Mouse (Mus musculus) heart, postnatal 0 days (tissue): ENCODE data around the gene Dpysl4.

Experiments used
- CTCF ChIP-seq: IDR thresholded peaks from 2 replicates; pipeline ENCODE4 v1.5.1; 2016; ENCODE audit warnings: antibody characterized with exemption, control low read depth, low read depth
- EP300 ChIP-seq: IDR thresholded peaks from 2 replicates; pipeline ENCODE4 v1.6.1; 2016; ENCODE audit warnings: antibody characterized with exemption, low read depth

DNA sequence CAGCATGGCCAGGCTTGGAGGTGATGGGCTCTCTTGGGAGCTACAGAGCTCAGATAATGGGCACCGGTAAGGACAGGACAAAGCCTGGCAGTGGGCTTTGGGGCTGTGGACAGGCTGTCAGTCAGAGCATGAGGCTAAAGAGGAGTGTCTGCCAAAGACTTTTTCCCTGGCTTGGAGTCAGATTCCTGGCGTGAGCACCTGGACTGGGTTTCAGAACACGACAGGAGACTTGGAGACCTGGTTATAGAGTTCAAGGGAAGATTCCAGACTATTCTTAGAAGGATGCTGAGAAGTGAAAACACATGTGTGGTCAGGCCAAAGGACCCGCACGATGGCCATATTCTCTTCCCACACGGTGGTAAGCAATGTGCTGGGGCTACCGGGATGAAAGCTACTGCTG lies 19.9 kb downstream of the Dpysl4 start:
- no peak for TF ChIP-seq CTCF
- no peak for TF ChIP-seq EP300
